Mouse (Mus musculus) kidney, adult 2 months (tissue): ENCODE data around the gene Trdmt1. TPM values are rescaled to one million over a fixed set of nuclear protein-coding genes. Genes with fewer than 3 reads are reported as not detected.

Source experiments
- DNase-seq: peaks from one replicate; pipeline ENCODE4 v3.0.0; 2021
- H3K27ac ChIP-seq: fragments of 200-500 bp; 2 replicates; pipeline ENCODE4 v1.5.1; 2012; ENCODE audit warnings: low read depth, low read length, control low read depth, inconsistent platforms; ENCODE audit not compliant: insufficient read depth
- H3K27me3 ChIP-seq: fragments of 200-500 bp; replicated peaks from 2 replicates; pipeline ENCODE4 v1.6.1; 2012; ENCODE audit warnings: mild to moderate bottlenecking, moderate library complexity, low read length, inconsistent platforms; ENCODE audit not compliant: control insufficient read depth, insufficient read depth
- H3K36me3 ChIP-seq: fragments of 200-500 bp; 2 replicates; pipeline ENCODE4 v1.6.1; 2012; ENCODE audit warnings: mild to moderate bottlenecking, moderate library complexity, low read length, inconsistent platforms; ENCODE audit not compliant: control insufficient read depth, insufficient read depth
- H3K4me1 ChIP-seq: fragments of 200-500 bp; 2 replicates; pipeline ENCODE4 v1.6.1; 2011; ENCODE audit warnings: low read length; ENCODE audit not compliant: control insufficient read depth, insufficient read depth
- H3K4me3 ChIP-seq: fragments of 200-500 bp; 2 replicates; pipeline ENCODE4 v1.5.1; 2011; ENCODE audit warnings: mild to moderate bottlenecking, low read depth, low read length, control low read depth; ENCODE audit not compliant: insufficient read depth
- CTCF ChIP-seq: fragments of 200-500 bp; conservative IDR thresholded peaks from 2 replicates; pipeline ENCODE4 v1.5.1; 2011; ENCODE audit warnings: low read depth, mild to moderate bottlenecking, control low read depth, low read length, moderate library complexity, mixed read lengths; ENCODE audit not compliant: insufficient read depth, insufficient read length
- POLR2A ChIP-seq: fragments of 200-500 bp; IDR thresholded peaks from one replicate; pipeline ENCODE4 v1.6.1; 2011; ENCODE audit warnings: low read depth, low read length, control low read depth
- WGBS: fragments of 180-500 bp; shearing (Covaris S2); methylation state at CpG from one replicate; pipeline ENCODE4 v1.1.7; 2018; 5-methylcytosine and 5-hydroxymethylcytosine counted together
- polyA plus RNA-seq: library from polyadenylated mRNA; depleted of rRNA; stranded (reverse); fragments of >200 nt; gene quantifications from 2 replicates; pipeline ENCODE4 v1.2.3, GENCODE M21; 2012

Trdmt1 gene
- polyA plus RNA-seq, 1 experiment, result 5.5 TPM

- Histone ChIP-seq H3K4me1 (no peaks in the 10 kb centered on the region), H3K27me3 (no peaks in the 10 kb centered on the region), H3K4me3 (no peak overlapping the region), H3K27ac (no peak overlapping the region), H3K36me3 (no peaks in the 10 kb centered on the region)
- DNase-seq, result no peak
- WGBS, result 78% methylated on average over 9 of the region's 9 CpGs
- TF ChIP-seq POLR2A (no peak), CTCF (no peak)
Observed at GRCm38 (mm10) chr2:13557145-13558030, 12.9 kb upstream of the Trdmt1 start.

GRCm38 (mm10) chr2:13556239-13556638 lies 11.8 kb upstream of the Trdmt1 start:
- TF ChIP-seq CTCF (no peak), POLR2A (no peak)

GRCm38 (mm10) chr2:13553966-13554365 lies 9.5 kb upstream of the Trdmt1 start:
- DNase-seq, result no peak
- 62% methylated on average over 2 of the region's 2 CpGs for WGBS
- H3K36me3 ChIP-seq, result no peaks in the 10 kb centered on the region
- TF ChIP-seq CTCF (no peak), POLR2A (no peak)
- H3K4me3 ChIP-seq, result no peak overlapping the region
- no peak overlapping the region for H3K27ac ChIP-seq
- no peaks in the 10 kb centered on the region for H3K4me1 ChIP-seq
- H3K27me3 ChIP-seq, result no peaks in the 10 kb centered on the region

More at GRCm38 (mm10) chr2:13556239-13556638, 11.8 kb upstream of the Trdmt1 start:
- no peak overlapping the region for H3K27ac ChIP-seq
- no peaks in the 10 kb centered on the region for H3K27me3 ChIP-seq
- no peak for DNase-seq
- H3K4me1 ChIP-seq, result no peaks in the 10 kb centered on the region
- no peak overlapping the region for H3K4me3 ChIP-seq
- H3K36me3 ChIP-seq, result no peaks in the 10 kb centered on the region

- no peak overlapping the region for H3K27ac ChIP-seq
- H3K27me3 ChIP-seq, result no peaks in the 10 kb centered on the region
- TF ChIP-seq POLR2A, result no peak
- TF ChIP-seq CTCF, result no peak
- no peaks in the 10 kb centered on the region for H3K36me3 ChIP-seq
- H3K4me1 ChIP-seq, result no peaks in the 10 kb centered on the region
- no peak overlapping the region for H3K4me3 ChIP-seq
- WGBS, result 78% methylated on average over 3 of the region's 3 CpGs
- no peak for DNase-seq
Observed at GRCm38 (mm10) chr2:13548749-13549148, 4.3 kb upstream of the Trdmt1 start.

GRCm38 (mm10) chr2:13543519-13544124 lies 846 bp downstream of the Trdmt1 start:
- H3K27ac ChIP-seq, result peak overlapping the region; percentile 43
- TF ChIP-seq CTCF (no peak), POLR2A (no peak)
- no peaks in the 10 kb centered on the region for H3K36me3 ChIP-seq
- H3K4me1 ChIP-seq, result no peaks in the 10 kb centered on the region
- no peak for DNase-seq
- 14% methylated on average over 8 of the region's 8 CpGs for WGBS
- peak overlapping the region; percentile 77 for H3K4me3 ChIP-seq
- H3K27me3 ChIP-seq, result no peaks in the 10 kb centered on the region

GRCm38 (mm10) chr2:13539860-13540259 lies 4.6 kb downstream of the Trdmt1 start:
- TF ChIP-seq CTCF (no peak), POLR2A (no peak)
- peaks cover 9% of the 10 kb centered on the region; the same call in 1 of the 2 replicates for H3K4me1 ChIP-seq
- H3K27me3 ChIP-seq, result no peaks in the 10 kb centered on the region
- 95% methylated on average over 1 of the region's 1 CpGs for WGBS
- no peaks in the 10 kb centered on the region for H3K36me3 ChIP-seq
- DNase-seq, result no peak
- H3K4me3 ChIP-seq, result no peak overlapping the region
- H3K27ac ChIP-seq, result no peak overlapping the region

- WGBS, result 78% methylated on average over 6 of the region's 6 CpGs
- no peak overlapping the region for H3K27ac ChIP-seq
Observed at GRCm38 (mm10) chr2:13538704-13539377, 5.6 kb downstream of the Trdmt1 start.

More at GRCm38 (mm10) chr2:13538704-13539377, 5.6 kb downstream of the Trdmt1 start:
- H3K27me3 ChIP-seq, result no peaks in the 10 kb centered on the region
- TF ChIP-seq POLR2A, result no peak
- TF ChIP-seq CTCF, result no peak
- no peaks in the 10 kb centered on the region for H3K36me3 ChIP-seq
- no peak for DNase-seq
- H3K4me3 ChIP-seq, result no peak overlapping the region
- peaks cover 11% of the 10 kb centered on the region; the same call in 1 of the 2 replicates for H3K4me1 ChIP-seq
